Mouse (Mus musculus): ENCODE measurements around the gene Cdrt4. TPM values are rescaled to one million over a fixed set of nuclear protein-coding genes. Genes with fewer than 3 reads are reported as not detected.
A peak's percentile ranks its signal among the peaks of the same experiment; 100 is the strongest.

The Cdrt4 gene
- polyA plus RNA-seq, 1 experiment from 2014 or later, result not detected

DNA sequence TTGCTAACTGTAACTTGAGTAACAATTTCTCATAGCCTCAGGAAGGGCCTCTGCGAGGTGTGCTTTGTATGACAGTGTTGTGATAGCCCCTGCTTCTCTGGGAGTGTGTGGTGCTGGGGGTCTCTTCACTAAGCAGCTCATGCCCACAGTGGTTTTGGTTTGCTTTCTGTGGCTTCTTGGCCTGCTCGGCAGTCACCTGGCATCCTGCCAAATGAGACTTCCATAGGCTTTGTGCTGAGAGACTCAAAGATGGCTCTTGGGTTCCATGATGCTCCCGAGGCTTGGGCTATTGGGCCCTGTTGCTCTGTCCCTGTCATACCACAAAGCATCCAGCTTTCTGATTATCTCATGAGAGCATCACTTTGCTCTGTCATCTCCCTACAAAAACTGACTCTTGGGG is 30.7 kb downstream of the Cdrt4 start:
- H3K4me3 ChIP-seq (replicated peaks), result no peak overlapping the region
- H3K36me3 ChIP-seq, result no peaks in the 10 kb centered on the region
- no peak overlapping the region for H3K9ac ChIP-seq (replicated peaks)
- H3K27me3 ChIP-seq, result no peaks in the 10 kb centered on the region
- WGBS, result 81% methylated on average over 3 of the region's 3 CpGs
- no peak overlapping the region for H3K27ac ChIP-seq
- ATAC-seq (ENCODE audit: insufficient number of reproducible peaks, insufficient read depth, low FRiP score, low TSS enrichment, low read depth), result no peak
- no peaks in the 10 kb centered on the region for H3K9me3 ChIP-seq
- peaks cover 42% of the 10 kb centered on the region for H3K4me1 ChIP-seq (replicated peaks)
- no peak overlapping the region for H3K4me2 ChIP-seq

- Histone ChIP-seq H3K27ac (peak overlapping the region; percentile 66), H3K4me3 (replicated peaks) (no peak overlapping the region), H3K27me3 (no peaks in the 10 kb centered on the region), H3K9ac (replicated peaks) (no peak overlapping the region), H3K9me3 (no peaks in the 10 kb centered on the region), H3K4me1 (replicated peaks) (peaks cover 38% of the 10 kb centered on the region), H3K36me3 (no peaks in the 10 kb centered on the region), H3K4me2 (no peak overlapping the region)
- 35% methylated on average over 3 of the region's 3 CpGs for WGBS
- no peak for ATAC-seq (ENCODE audit: insufficient number of reproducible peaks, insufficient read depth, low FRiP score, low TSS enrichment, low read depth)
These were observed 32.8 kb downstream of the Cdrt4 start for GRCm38 (mm10) chr11:62983793-62984192.

DNA sequence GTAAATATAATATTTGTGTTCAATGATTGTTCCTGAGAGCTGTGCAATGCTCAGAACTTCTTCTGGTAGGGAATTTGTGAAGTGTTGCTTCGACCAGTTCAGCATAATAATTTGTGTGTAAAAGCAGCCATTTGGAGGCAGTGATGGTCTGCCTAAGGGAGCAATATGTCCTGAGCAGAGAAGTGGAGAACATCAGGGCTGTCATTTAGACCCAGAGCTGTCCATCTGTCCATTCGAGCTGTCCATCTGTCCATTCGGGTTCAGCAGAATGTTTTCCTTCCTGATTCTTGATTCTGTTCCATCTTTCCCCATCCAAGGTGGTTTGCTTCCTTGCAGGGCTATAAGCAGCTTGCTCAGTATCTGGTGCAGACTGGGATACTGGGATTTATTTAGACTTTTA is 33.4 kb downstream of the Cdrt4 start:
- no peak for ATAC-seq (ENCODE audit: insufficient number of reproducible peaks, insufficient read depth, low FRiP score, low TSS enrichment, low read depth)
- H3K9ac ChIP-seq (replicated peaks), result no peak overlapping the region
- 75% methylated on average over 3 of the region's 3 CpGs for WGBS
- peak overlapping the region; percentile 47; the same call in 1 of the 2 replicates for H3K27ac ChIP-seq
- peaks cover 36% of the 10 kb centered on the region for H3K4me1 ChIP-seq (replicated peaks)
- no peak overlapping the region for H3K4me2 ChIP-seq
- no peak overlapping the region for H3K4me3 ChIP-seq (replicated peaks)
- no peaks in the 10 kb centered on the region for H3K27me3 ChIP-seq
- H3K9me3 ChIP-seq, result no peaks in the 10 kb centered on the region
- H3K36me3 ChIP-seq, result no peaks in the 10 kb centered on the region

- Histone ChIP-seq H3K27ac (peak overlapping the region; percentile 7; the same call in 1 of the 2 replicates), H3K4me3 (replicated peaks) (no peak overlapping the region), H3K9me3 (no peaks in the 10 kb centered on the region), H3K4me2 (no peak overlapping the region), H3K9ac (replicated peaks) (no peak overlapping the region), H3K27me3 (no peaks in the 10 kb centered on the region), H3K4me1 (replicated peaks) (peaks cover 36% of the 10 kb centered on the region), H3K36me3 (no peaks in the 10 kb centered on the region)
- no peak for ATAC-seq (ENCODE audit: insufficient number of reproducible peaks, insufficient read depth, low FRiP score, low TSS enrichment, low read depth)
- 84% methylated on average over 3 of the region's 3 CpGs for WGBS
These were observed 34.1 kb downstream of the Cdrt4 start for GRCm38 (mm10) chr11:62985075-62985474.

DNA sequence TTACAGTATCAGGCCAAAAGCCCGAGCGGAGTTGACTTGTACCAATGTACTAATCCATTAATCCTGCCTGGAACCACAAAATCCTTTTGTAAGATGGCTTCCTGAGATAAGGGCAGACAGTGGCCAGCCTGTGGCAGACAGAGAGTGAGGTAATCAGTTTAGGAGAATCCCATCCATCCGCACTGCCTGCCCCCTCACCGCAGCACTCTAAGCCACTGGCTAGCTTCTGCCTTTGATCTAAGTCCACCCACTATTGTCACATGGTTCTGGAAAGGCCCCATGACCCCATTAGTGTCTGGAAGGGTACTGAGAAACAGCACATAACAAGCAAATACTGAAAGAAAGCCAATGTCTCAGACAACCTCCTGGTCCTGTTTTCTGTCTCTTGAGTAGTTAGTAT is 35.6 kb downstream of the Cdrt4 start:
- ATAC-seq (ENCODE audit: insufficient number of reproducible peaks, insufficient read depth, low FRiP score, low TSS enrichment, low read depth), result no peak
- peaks cover 32% of the 10 kb centered on the region for H3K4me1 ChIP-seq (replicated peaks)
- H3K27ac ChIP-seq, result no peak overlapping the region
- H3K9me3 ChIP-seq, result no peaks in the 10 kb centered on the region
- H3K9ac ChIP-seq (replicated peaks), result no peak overlapping the region
- H3K4me3 ChIP-seq (replicated peaks), result no peak overlapping the region
- no peaks in the 10 kb centered on the region for H3K36me3 ChIP-seq
- no peaks in the 10 kb centered on the region for H3K27me3 ChIP-seq
- no peak overlapping the region for H3K4me2 ChIP-seq
- WGBS, result 41% methylated on average over 4 of the region's 4 CpGs

DNA sequence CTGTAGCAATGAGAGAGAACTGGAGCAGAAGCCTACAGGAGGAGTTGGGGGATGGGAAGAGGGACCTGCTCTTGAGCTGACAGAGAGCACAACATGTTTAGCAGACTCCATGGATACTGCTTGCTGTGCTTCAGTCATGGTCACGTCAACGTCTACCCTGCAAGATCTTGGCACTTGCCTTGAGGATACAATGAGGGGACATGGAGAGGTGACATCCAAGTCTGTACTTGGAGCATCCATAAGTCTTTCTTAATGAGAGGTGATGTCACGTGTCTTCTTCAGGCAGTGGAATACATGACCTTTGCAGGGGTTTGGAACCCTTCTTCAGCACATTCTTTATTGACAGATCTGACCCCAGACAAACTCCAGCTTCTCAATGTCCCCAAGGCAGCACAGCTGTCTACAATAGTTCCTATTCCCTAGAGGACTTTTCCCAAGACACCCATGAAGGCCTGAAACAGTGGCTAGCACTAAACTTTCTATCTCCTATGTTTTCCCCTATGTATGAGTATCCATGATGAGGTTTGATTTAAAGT is 39.2 kb downstream of the Cdrt4 start:
- Histone ChIP-seq H3K27me3 (no peaks in the 10 kb centered on the region), H3K4me1 (replicated peaks) (peaks cover 9% of the 10 kb centered on the region), H3K27ac (no peak overlapping the region), H3K4me3 (replicated peaks) (no peak overlapping the region), H3K36me3 (no peaks in the 10 kb centered on the region), H3K9me3 (no peaks in the 10 kb centered on the region), H3K9ac (replicated peaks) (no peak overlapping the region), H3K4me2 (no peak overlapping the region)
- WGBS, result 94% methylated on average over 3 of the region's 3 CpGs
- no peak for ATAC-seq (ENCODE audit: insufficient number of reproducible peaks, insufficient read depth, low FRiP score, low TSS enrichment, low read depth)

DNA sequence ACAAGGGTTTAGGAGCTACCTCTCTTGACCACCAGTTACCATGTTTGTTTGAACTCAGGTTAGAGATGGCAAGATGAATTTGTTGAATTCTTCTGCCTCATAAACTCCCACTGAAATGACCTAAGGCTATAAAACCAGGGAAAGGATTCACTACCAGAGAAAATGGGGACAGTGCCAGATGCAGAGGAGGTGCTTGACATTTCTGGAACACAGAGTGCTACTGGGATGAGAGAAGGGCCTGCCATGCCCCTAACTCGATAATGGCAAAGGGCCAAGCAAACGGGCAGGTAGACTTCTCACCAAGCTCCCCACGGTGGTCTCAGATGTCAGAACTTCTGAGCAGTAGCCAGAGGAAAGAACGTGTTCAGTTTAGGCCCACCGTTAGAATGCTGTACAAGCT is 39.8 kb downstream of the Cdrt4 start:
- H3K36me3 ChIP-seq, result no peaks in the 10 kb centered on the region
- H3K4me1 ChIP-seq (replicated peaks), result peaks cover 3% of the 10 kb centered on the region; the same call in 1 of the 2 replicates
- 80% methylated on average over 5 of the region's 5 CpGs for WGBS
- no peak overlapping the region for H3K27ac ChIP-seq
- H3K4me3 ChIP-seq (replicated peaks), result no peak overlapping the region
- H3K9ac ChIP-seq (replicated peaks), result no peak overlapping the region
- H3K9me3 ChIP-seq, result no peaks in the 10 kb centered on the region
- no peaks in the 10 kb centered on the region for H3K27me3 ChIP-seq
- no peak overlapping the region for H3K4me2 ChIP-seq
- ATAC-seq (ENCODE audit: insufficient number of reproducible peaks, insufficient read depth, low FRiP score, low TSS enrichment, low read depth), result no peak

DNA sequence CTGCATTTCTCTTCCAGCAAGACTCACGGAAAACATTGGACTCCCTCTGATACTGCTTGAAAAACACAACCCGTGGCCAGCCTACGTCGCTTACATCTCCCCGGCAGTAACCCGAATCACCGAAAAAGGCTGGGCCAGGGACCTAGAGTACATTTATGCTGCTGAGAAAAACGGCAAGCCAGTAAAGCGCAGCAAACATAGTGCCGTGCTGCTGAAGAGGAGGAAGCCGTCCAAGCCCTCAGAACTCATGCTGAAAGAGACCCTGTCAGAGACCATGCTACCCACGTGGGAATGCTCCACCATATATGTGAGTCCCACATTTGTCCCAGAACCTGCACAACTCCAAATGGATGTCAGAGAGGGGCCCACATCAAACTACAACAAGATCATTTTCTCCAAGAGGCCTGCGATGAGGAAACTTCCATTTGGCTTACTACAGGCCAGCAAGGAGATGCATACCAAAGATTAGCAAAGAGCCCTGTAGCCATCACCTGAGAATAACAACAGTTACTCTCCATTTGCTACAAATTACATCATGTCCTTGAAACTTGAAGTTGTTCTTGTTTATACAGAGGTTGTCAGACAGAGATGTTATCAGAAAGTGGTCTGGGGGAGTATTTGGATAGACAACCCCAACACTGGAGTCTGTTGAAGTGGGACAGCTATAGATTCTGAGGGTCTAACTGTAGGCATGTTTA is 41.7 kb downstream of the Cdrt4 start:
- Histone ChIP-seq H3K9ac (replicated peaks) (no peak overlapping the region), H3K4me3 (replicated peaks) (no peak overlapping the region), H3K27me3 (no peaks in the 10 kb centered on the region), H3K4me1 (replicated peaks) (peaks cover 9% of the 10 kb centered on the region), H3K9me3 (no peaks in the 10 kb centered on the region), H3K36me3 (no peaks in the 10 kb centered on the region), H3K4me2 (no peak overlapping the region), H3K27ac (no peak overlapping the region)
- no peak for ATAC-seq (ENCODE audit: insufficient number of reproducible peaks, insufficient read depth, low FRiP score, low TSS enrichment, low read depth)
- 88% methylated on average over 13 of the region's 13 CpGs for WGBS

- no peaks in the 10 kb centered on the region for H3K27me3 ChIP-seq
- 88% methylated on average over 9 of the region's 9 CpGs for WGBS
- no peak overlapping the region for H3K9ac ChIP-seq (replicated peaks)
- H3K27ac ChIP-seq, result no peak overlapping the region
- H3K36me3 ChIP-seq, result no peaks in the 10 kb centered on the region
- H3K4me1 ChIP-seq (replicated peaks), result peaks cover 15% of the 10 kb centered on the region
- no peaks in the 10 kb centered on the region for H3K9me3 ChIP-seq
- no peak overlapping the region for H3K4me2 ChIP-seq
- no peak overlapping the region for H3K4me3 ChIP-seq (replicated peaks)
- ATAC-seq (ENCODE audit: insufficient number of reproducible peaks, insufficient read depth, low FRiP score, low TSS enrichment, low read depth), result no peak
These were observed 44.2 kb downstream of the Cdrt4 start for GRCm38 (mm10) chr11:62995066-62995754.

DNA sequence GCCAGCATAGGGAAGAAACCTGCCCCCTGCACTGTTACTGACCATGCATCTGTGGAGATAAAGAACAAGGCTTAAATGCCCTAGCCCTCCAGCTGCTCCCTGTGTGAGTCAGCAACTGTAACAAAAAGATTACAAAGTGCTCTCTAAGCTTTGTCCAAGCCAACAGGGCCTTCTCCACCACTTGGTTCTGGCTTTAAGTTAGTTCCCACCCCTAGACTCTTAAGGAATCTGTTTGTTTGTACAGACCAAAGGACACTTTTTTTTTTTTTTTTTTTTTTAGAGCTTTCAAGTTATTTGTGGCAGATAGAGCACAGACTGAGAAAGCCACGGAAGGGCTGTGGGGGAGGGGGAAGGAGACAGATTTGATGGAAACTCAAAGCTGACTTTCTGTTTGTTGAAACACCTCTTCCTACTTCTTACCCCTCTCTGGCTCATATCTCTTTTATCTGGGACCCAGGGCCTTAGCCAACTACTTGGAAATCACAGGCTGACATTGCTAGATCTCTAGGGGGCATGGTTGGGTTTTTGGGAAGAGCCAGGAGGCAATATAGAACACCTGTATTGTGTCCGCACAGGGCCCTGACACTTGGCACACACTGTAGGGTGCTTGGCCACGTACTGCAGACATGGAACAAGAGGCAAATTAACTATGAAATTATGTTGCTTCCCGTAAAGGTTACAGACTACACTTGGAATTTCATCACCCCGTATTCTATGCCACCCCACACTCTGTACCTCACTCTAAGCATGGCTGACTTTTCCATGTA is 44.9 kb downstream of the Cdrt4 start:
- ATAC-seq (ENCODE audit: insufficient number of reproducible peaks, insufficient read depth, low FRiP score, low TSS enrichment, low read depth), result no peak
- Histone ChIP-seq H3K9me3 (no peaks in the 10 kb centered on the region), H3K4me1 (replicated peaks) (peaks cover 15% of the 10 kb centered on the region), H3K4me3 (replicated peaks) (no peak overlapping the region), H3K9ac (replicated peaks) (no peak overlapping the region), H3K27me3 (no peaks in the 10 kb centered on the region), H3K36me3 (no peaks in the 10 kb centered on the region), H3K4me2 (no peak overlapping the region), H3K27ac (no peak overlapping the region)
- WGBS, result 71% methylated on average over 5 of the region's 5 CpGs

- Histone ChIP-seq H3K27ac (no peak overlapping the region), H3K9me3 (no peaks in the 10 kb centered on the region), H3K36me3 (no peaks in the 10 kb centered on the region), H3K4me2 (no peak overlapping the region), H3K9ac (replicated peaks) (no peak overlapping the region), H3K27me3 (no peaks in the 10 kb centered on the region), H3K4me3 (replicated peaks) (no peak overlapping the region), H3K4me1 (replicated peaks) (peaks cover 15% of the 10 kb centered on the region)
- WGBS, result 88% methylated on average over 4 of the region's 4 CpGs
- ATAC-seq (ENCODE audit: insufficient number of reproducible peaks, insufficient read depth, low FRiP score, low TSS enrichment, low read depth), result no peak
These were observed 45.5 kb downstream of the Cdrt4 start for GRCm38 (mm10) chr11:62996522-62996898.
